Mouse (Mus musculus): ENCODE results near the gene Kifc1. TPM values are rescaled to one million over a fixed set of nuclear protein-coding genes. Genes with fewer than 3 reads are reported as not detected.

The Kifc1 gene
- polyA plus RNA-seq, 1 experiment from 2014 or later = 1.6 TPM

GRCm38 (mm10) chr17:33930280-33931158 is 40.1 kb upstream of the Kifc1 start:
- Histone ChIP-seq H3K4me1 (ENCODE audit: control insufficient read depth, insufficient read depth, low read length) (peaks cover 9% of the 10 kb centered on the region), H3K27me3 (ENCODE audit: control insufficient read depth, insufficient read depth, low read length) (no peaks in the 10 kb centered on the region), H3K9ac (replicated peaks; ENCODE audit: low read depth, low read length) (peak overlapping the region; percentile 72), H3K27ac (ENCODE audit: low read depth, low read length) (peak overlapping the region; percentile 88), H3K36me3 (ENCODE audit: control insufficient read depth, insufficient read depth, low read length) (peaks cover 13% of the 10 kb centered on the region; the same call in 1 of the 2 replicates), H3K9me3 (ENCODE audit: control insufficient read depth, low read length) (no peaks in the 10 kb centered on the region), H3K4me2 (ENCODE audit: low read depth, low read length) (peak overlapping the region; percentile 79), H3K4me3 (ENCODE audit: low read depth, low read length) (peak overlapping the region; percentile 65)
- 0 out of 2 replicates have a peak, but pooled peaks have one; percentile 10 for ATAC-seq (ENCODE audit: low read depth)
- WGBS = 0% methylated on average over 44 of the region's 45 CpGs

- under 1% methylated on average over 72 of the region's 80 CpGs for WGBS
- Histone ChIP-seq H3K27me3 (ENCODE audit: control insufficient read depth, insufficient read depth, low read length) (no peaks in the 10 kb centered on the region), H3K4me2 (ENCODE audit: low read depth, low read length) (peak within 1 kb of the TSS; percentile 79), H3K4me3 (ENCODE audit: low read depth, low read length) (peak within 1 kb of the TSS; percentile 65), H3K27ac (ENCODE audit: low read depth, low read length) (peak within 1 kb of the TSS; percentile 88), H3K9me3 (ENCODE audit: control insufficient read depth, low read length) (no peaks in the 10 kb centered on the region), H3K4me1 (ENCODE audit: control insufficient read depth, insufficient read depth, low read length) (peaks cover 9% of the 10 kb centered on the region), H3K36me3 (ENCODE audit: control insufficient read depth, insufficient read depth, low read length) (peaks cover 13% of the 10 kb centered on the region; the same call in 1 of the 2 replicates), H3K9ac (replicated peaks; ENCODE audit: low read depth, low read length) (peak within 1 kb of the TSS; percentile 72)
- ATAC-seq (ENCODE audit: low read depth) = peak; percentile 89
Observed at GRCm38 (mm10) chr17:33929371-33930279, 39.2 kb upstream of the Kifc1 start, which contains the start of gene Rgl2. Gene Rgl2, plus strand, starts transcription at chr17:33929543.

GRCm38 (mm10) chr17:33928251-33928947 is 37.9 kb upstream of the Kifc1 start:
- Histone ChIP-seq H3K4me3 (ENCODE audit: low read depth, low read length) (peak overlapping the region; percentile 65), H3K27me3 (ENCODE audit: control insufficient read depth, insufficient read depth, low read length) (no peaks in the 10 kb centered on the region), H3K4me2 (ENCODE audit: low read depth, low read length) (peak overlapping the region; percentile 79), H3K27ac (ENCODE audit: low read depth, low read length) (no peak overlapping the region), H3K9me3 (ENCODE audit: control insufficient read depth, low read length) (no peaks in the 10 kb centered on the region), H3K4me1 (ENCODE audit: control insufficient read depth, insufficient read depth, low read length) (peaks cover 9% of the 10 kb centered on the region), H3K9ac (replicated peaks; ENCODE audit: low read depth, low read length) (peak overlapping the region; percentile 72), H3K36me3 (ENCODE audit: control insufficient read depth, insufficient read depth, low read length) (peaks cover 8% of the 10 kb centered on the region; the same call in 1 of the 2 replicates)
- no peak for ATAC-seq (ENCODE audit: low read depth)
- 69% methylated on average over 21 of the region's 21 CpGs for WGBS

- 83% methylated on average over 17 of the region's 17 CpGs for WGBS
- no peak overlapping the region for H3K4me3 ChIP-seq (ENCODE audit: low read depth, low read length)
- no peaks in the 10 kb centered on the region for H3K9me3 ChIP-seq (ENCODE audit: control insufficient read depth, low read length)
- H3K36me3 ChIP-seq (ENCODE audit: control insufficient read depth, insufficient read depth, low read length) = 0 out of 2 replicates have a peak, but pooled peaks cover 3% of the 10 kb centered on the region
- no peaks in the 10 kb centered on the region for H3K27me3 ChIP-seq (ENCODE audit: control insufficient read depth, insufficient read depth, low read length)
- no peak overlapping the region for H3K27ac ChIP-seq (ENCODE audit: low read depth, low read length)
- H3K4me1 ChIP-seq (ENCODE audit: control insufficient read depth, insufficient read depth, low read length) = peaks cover 9% of the 10 kb centered on the region
- no peak for ATAC-seq (ENCODE audit: low read depth)
- no peak overlapping the region for H3K9ac ChIP-seq (replicated peaks; ENCODE audit: low read depth, low read length)
- 0 out of 2 replicates have a peak overlapping the region, but pooled peaks have one; percentile 6 for H3K4me2 ChIP-seq (ENCODE audit: low read depth, low read length)
Observed at GRCm38 (mm10) chr17:33926207-33926932, 35.9 kb upstream of the Kifc1 start.

- Histone ChIP-seq H3K36me3 (ENCODE audit: control insufficient read depth, insufficient read depth, low read length) (0 out of 2 replicates have a peak, but pooled peaks cover 3% of the 10 kb centered on the region), H3K27ac (ENCODE audit: low read depth, low read length) (no peak overlapping the region), H3K4me1 (ENCODE audit: control insufficient read depth, insufficient read depth, low read length) (peaks cover 5% of the 10 kb centered on the region; the same call in 1 of the 2 replicates), H3K9ac (replicated peaks; ENCODE audit: low read depth, low read length) (no peak overlapping the region), H3K4me3 (ENCODE audit: low read depth, low read length) (no peak overlapping the region), H3K27me3 (ENCODE audit: control insufficient read depth, insufficient read depth, low read length) (no peaks in the 10 kb centered on the region), H3K9me3 (ENCODE audit: control insufficient read depth, low read length) (no peaks in the 10 kb centered on the region), H3K4me2 (ENCODE audit: low read depth, low read length) (no peak overlapping the region)
- 81% methylated on average over 21 of the region's 21 CpGs for WGBS
- ATAC-seq (ENCODE audit: low read depth) = no peak
Observed at GRCm38 (mm10) chr17:33925406-33926116, 35.1 kb upstream of the Kifc1 start.

- no peak for ATAC-seq (ENCODE audit: low read depth)
- no peaks in the 10 kb centered on the region for H3K27me3 ChIP-seq (ENCODE audit: control insufficient read depth, insufficient read depth, low read length)
- H3K36me3 ChIP-seq (ENCODE audit: control insufficient read depth, insufficient read depth, low read length) = 0 out of 2 replicates have a peak, but pooled peaks cover 3% of the 10 kb centered on the region
- 82% methylated on average over 10 of the region's 10 CpGs for WGBS
- no peak overlapping the region for H3K4me2 ChIP-seq (ENCODE audit: low read depth, low read length)
- no peaks in the 10 kb centered on the region for H3K9me3 ChIP-seq (ENCODE audit: control insufficient read depth, low read length)
- H3K9ac ChIP-seq (replicated peaks; ENCODE audit: low read depth, low read length) = no peak overlapping the region
- H3K27ac ChIP-seq (ENCODE audit: low read depth, low read length) = no peak overlapping the region
- H3K4me3 ChIP-seq (ENCODE audit: low read depth, low read length) = no peak overlapping the region
- H3K4me1 ChIP-seq (ENCODE audit: control insufficient read depth, insufficient read depth, low read length) = peaks cover 11% of the 10 kb centered on the region; the same call in 1 of the 2 replicates
Observed at GRCm38 (mm10) chr17:33924577-33925283, 34.3 kb upstream of the Kifc1 start.

GRCm38 (mm10) chr17:33921361-33921760 is 30.9 kb upstream of the Kifc1 start:
- Histone ChIP-seq H3K4me2 (ENCODE audit: low read depth, low read length) (peak overlapping the region; percentile 4; the same call in 1 of the 2 replicates), H3K9me3 (ENCODE audit: control insufficient read depth, low read length) (no peaks in the 10 kb centered on the region), H3K4me3 (ENCODE audit: low read depth, low read length) (no peak overlapping the region), H3K4me1 (ENCODE audit: control insufficient read depth, insufficient read depth, low read length) (peaks cover 22% of the 10 kb centered on the region), H3K9ac (replicated peaks; ENCODE audit: low read depth, low read length) (no peak overlapping the region), H3K27me3 (ENCODE audit: control insufficient read depth, insufficient read depth, low read length) (no peaks in the 10 kb centered on the region), H3K27ac (ENCODE audit: low read depth, low read length) (no peak overlapping the region), H3K36me3 (ENCODE audit: control insufficient read depth, insufficient read depth, low read length) (0 out of 2 replicates have a peak, but pooled peaks cover 3% of the 10 kb centered on the region)
- ATAC-seq (ENCODE audit: low read depth) = no peak
- 92% methylated on average over 7 of the region's 7 CpGs for WGBS
